Mouse (Mus musculus): ENCODE measurements around the gene Wdr44. TPM values are rescaled to one million over a fixed set of nuclear protein-coding genes. Genes with fewer than 3 reads are reported as not detected.

Gene Wdr44
- polyA plus RNA-seq, 1 experiment from 2014 or later = 6.2 TPM

DNA sequence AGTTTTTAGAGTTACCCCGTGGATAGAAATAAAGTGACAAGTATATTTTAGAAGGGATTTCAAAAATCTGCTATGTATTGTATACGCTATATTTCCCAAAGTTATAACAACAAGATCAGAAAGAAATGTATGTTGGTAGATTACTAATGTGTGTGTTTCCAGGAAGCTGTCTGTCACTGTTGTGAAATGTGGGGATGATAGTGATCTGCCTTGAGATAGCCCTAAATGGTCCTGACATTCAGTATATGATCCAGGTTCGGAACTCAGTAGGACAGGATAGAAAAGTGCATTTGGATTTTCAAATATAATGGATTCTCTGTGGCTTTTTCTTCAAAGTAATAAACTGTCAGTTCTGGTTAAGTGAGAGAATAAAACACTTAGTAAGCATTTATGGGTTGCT, 1.7 kb downstream of the Wdr44 start:
- Histone ChIP-seq H3K4me2 (no peak overlapping the region), H3K27me3 (ENCODE audit: control insufficient read depth, insufficient read depth, low read length) (no peaks in the 10 kb centered on the region), H3K9me3 (ENCODE audit: control insufficient read depth, low read length) (no peaks in the 10 kb centered on the region), H3K4me3 (ENCODE audit: low read depth, low read length) (no peak overlapping the region), H3K27ac (ENCODE audit: low read depth, low read length) (no peak overlapping the region), H3K4me1 (ENCODE audit: control insufficient read depth, insufficient read depth, low read length) (no peaks in the 10 kb centered on the region), H3K9ac (ENCODE audit: low read length) (no peak overlapping the region), H3K36me3 (ENCODE audit: control insufficient read depth, insufficient read depth, low read length) (no peaks in the 10 kb centered on the region)
- WGBS = 84% methylated on average over 3 of the region's 3 CpGs
- DNase-seq (ENCODE audit: low spot score, missing footprints) = no peak
- ATAC-seq (ENCODE audit: low FRiP score) = no peak

DNA sequence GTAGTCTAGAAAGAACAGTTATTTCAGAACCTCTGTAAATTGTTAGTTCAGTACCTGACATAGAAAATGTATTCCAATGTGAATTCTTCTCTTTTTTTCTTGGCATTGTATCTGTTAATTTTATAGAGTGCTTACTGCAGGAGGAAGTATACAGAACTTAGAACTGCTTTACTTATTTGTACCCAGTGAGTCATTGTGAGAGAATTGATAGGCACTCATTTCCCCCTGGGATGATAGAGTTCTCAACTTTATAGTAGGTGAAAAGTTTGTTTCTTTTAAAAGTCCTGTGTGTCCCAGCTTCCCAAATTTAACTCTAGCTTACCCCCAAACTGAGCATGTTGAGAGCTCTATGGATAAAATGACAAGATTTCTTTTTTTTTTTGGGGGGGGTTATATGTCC, 2.3 kb downstream of the Wdr44 start:
- Histone ChIP-seq H3K27me3 (ENCODE audit: control insufficient read depth, insufficient read depth, low read length) (no peaks in the 10 kb centered on the region), H3K9ac (ENCODE audit: low read length) (no peak overlapping the region), H3K4me2 (no peak overlapping the region), H3K9me3 (ENCODE audit: control insufficient read depth, low read length) (no peaks in the 10 kb centered on the region), H3K4me3 (ENCODE audit: low read depth, low read length) (no peak overlapping the region), H3K27ac (ENCODE audit: low read depth, low read length) (no peak overlapping the region), H3K36me3 (ENCODE audit: control insufficient read depth, insufficient read depth, low read length) (no peaks in the 10 kb centered on the region), H3K4me1 (ENCODE audit: control insufficient read depth, insufficient read depth, low read length) (no peaks in the 10 kb centered on the region)
- ATAC-seq (ENCODE audit: low FRiP score) = no peak
- no peak for DNase-seq (ENCODE audit: low spot score, missing footprints)

DNA sequence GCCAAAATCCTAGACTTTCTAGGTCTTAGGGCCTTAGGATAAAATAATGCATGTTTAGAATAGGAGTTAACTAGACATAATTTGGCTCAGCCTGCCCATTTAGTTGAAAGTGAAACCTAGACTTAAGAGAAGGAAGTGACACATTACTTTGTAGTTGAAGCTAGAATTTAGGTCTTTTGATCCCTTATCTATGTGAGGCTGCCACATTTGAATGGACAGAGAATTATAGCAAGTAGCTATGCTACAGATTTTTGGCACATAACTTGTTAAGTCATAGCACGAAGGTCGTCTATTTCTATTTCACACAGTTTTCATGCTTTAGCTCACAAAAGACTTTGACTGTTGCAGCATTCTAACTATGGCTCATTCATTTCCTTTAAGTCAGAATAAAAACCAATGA, 4.5 kb downstream of the Wdr44 start:
- WGBS = 86% methylated on average over 2 of the region's 2 CpGs
- ATAC-seq (ENCODE audit: low FRiP score) = no peak
- no peak for DNase-seq (ENCODE audit: low spot score, missing footprints)

DNA sequence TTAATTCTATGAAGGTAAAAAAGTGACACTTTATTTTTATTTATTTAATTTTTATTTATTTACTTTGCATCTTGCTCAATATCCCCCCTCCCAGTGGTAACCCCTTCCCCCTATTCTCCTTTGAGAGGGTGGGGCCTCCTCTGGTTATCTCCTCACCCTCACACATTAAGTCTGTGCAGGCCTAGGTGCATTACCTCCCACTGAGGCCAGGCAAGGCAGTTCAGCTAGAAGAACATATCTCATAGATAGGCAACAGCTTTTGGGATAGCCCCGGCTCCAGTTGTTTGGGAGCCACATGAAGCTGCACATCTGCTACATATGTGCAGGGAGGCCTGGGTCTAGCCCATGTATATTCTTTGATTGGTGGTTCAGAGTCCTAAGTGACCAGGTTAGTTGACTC, 6.2 kb downstream of the Wdr44 start:
- Histone ChIP-seq H3K4me2 (no peak overlapping the region), H3K9me3 (ENCODE audit: control insufficient read depth, low read length) (no peaks in the 10 kb centered on the region), H3K4me3 (ENCODE audit: low read depth, low read length) (no peak overlapping the region), H3K4me1 (ENCODE audit: control insufficient read depth, insufficient read depth, low read length) (no peaks in the 10 kb centered on the region), H3K27ac (ENCODE audit: low read depth, low read length) (no peak overlapping the region), H3K9ac (ENCODE audit: low read length) (no peak overlapping the region), H3K36me3 (ENCODE audit: control insufficient read depth, insufficient read depth, low read length) (no peaks in the 10 kb centered on the region), H3K27me3 (ENCODE audit: control insufficient read depth, insufficient read depth, low read length) (no peaks in the 10 kb centered on the region)
- ATAC-seq (ENCODE audit: low FRiP score) (no peak), DNase-seq (ENCODE audit: low spot score, missing footprints) (no peak)
- WGBS = 89% methylated on average over 1 of the region's 1 CpGs

More for the DNA sequence above, 4.5 kb downstream of the Wdr44 start:
- no peak overlapping the region for H3K4me2 ChIP-seq
- H3K9ac ChIP-seq (ENCODE audit: low read length) = no peak overlapping the region
- no peaks in the 10 kb centered on the region for H3K27me3 ChIP-seq (ENCODE audit: control insufficient read depth, insufficient read depth, low read length)
- no peaks in the 10 kb centered on the region for H3K9me3 ChIP-seq (ENCODE audit: control insufficient read depth, low read length)
- no peaks in the 10 kb centered on the region for H3K36me3 ChIP-seq (ENCODE audit: control insufficient read depth, insufficient read depth, low read length)
- H3K4me3 ChIP-seq (ENCODE audit: low read depth, low read length) = no peak overlapping the region
- no peaks in the 10 kb centered on the region for H3K4me1 ChIP-seq (ENCODE audit: control insufficient read depth, insufficient read depth, low read length)
- H3K27ac ChIP-seq (ENCODE audit: low read depth, low read length) = no peak overlapping the region

DNA sequence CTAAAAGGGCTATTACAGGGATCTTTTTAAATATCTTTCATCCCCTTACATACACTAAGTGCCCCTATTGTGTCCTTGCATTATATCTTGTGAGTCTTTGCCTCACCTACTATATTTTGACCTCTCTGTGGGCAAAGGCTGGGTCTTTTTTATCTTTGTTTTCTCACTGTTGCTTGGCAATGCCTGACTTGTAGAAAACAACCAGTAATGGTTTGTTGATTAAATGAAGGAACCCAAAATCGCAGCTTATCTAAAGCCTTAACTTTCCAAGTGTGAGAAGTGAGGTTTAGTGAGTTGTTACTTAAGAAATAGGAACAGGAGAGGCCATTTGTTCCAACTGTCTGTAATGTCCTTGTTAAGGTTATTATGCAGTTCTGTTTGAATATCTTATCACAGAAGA, 24.4 kb downstream of the Wdr44 start:
- 77% methylated on average over 1 of the region's 1 CpGs for WGBS
- DNase-seq (ENCODE audit: low spot score, missing footprints) = no peak
- H3K4me2 ChIP-seq = no peak overlapping the region
- H3K9ac ChIP-seq (ENCODE audit: low read length) = no peak overlapping the region
- H3K4me1 ChIP-seq (ENCODE audit: control insufficient read depth, insufficient read depth, low read length) = no peaks in the 10 kb centered on the region
- no peak overlapping the region for H3K4me3 ChIP-seq (ENCODE audit: low read depth, low read length)
- no peaks in the 10 kb centered on the region for H3K36me3 ChIP-seq (ENCODE audit: control insufficient read depth, insufficient read depth, low read length)
- H3K9me3 ChIP-seq (ENCODE audit: control insufficient read depth, low read length) = no peaks in the 10 kb centered on the region
- H3K27me3 ChIP-seq (ENCODE audit: control insufficient read depth, insufficient read depth, low read length) = no peaks in the 10 kb centered on the region
- H3K27ac ChIP-seq (ENCODE audit: low read depth, low read length) = no peak overlapping the region
- ATAC-seq (ENCODE audit: low FRiP score) = no peak

DNA sequence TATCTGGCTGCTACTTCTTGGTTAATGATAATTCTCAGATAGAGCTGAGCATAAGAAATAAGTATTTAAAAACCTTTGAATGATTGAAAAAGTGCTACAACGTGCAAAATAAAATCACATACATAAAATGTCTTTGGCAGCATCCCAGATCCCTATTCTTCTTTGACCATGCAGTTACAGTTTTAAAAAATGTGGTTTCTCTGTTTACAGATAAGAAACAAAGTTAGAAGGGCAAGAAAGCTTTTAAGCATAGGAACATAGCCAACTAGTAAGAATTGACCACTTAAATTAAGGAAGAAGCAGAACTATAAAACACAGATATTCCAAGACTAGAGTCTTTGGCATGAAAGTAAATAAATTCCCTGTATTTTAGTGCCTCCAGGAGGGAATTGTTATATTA, 34.6 kb downstream of the Wdr44 start:
- Histone ChIP-seq H3K9me3 (ENCODE audit: control insufficient read depth, low read length) (no peaks in the 10 kb centered on the region), H3K4me1 (ENCODE audit: control insufficient read depth, insufficient read depth, low read length) (no peaks in the 10 kb centered on the region), H3K36me3 (ENCODE audit: control insufficient read depth, insufficient read depth, low read length) (no peaks in the 10 kb centered on the region), H3K27ac (ENCODE audit: low read depth, low read length) (no peak overlapping the region), H3K4me3 (ENCODE audit: low read depth, low read length) (no peak overlapping the region), H3K9ac (ENCODE audit: low read length) (no peak overlapping the region), H3K4me2 (no peak overlapping the region), H3K27me3 (ENCODE audit: control insufficient read depth, insufficient read depth, low read length) (no peaks in the 10 kb centered on the region)
- 76% methylated on average over 1 of the region's 1 CpGs for WGBS
- DNase-seq (ENCODE audit: low spot score, missing footprints) (no peak), ATAC-seq (ENCODE audit: low FRiP score) (no peak)

DNA sequence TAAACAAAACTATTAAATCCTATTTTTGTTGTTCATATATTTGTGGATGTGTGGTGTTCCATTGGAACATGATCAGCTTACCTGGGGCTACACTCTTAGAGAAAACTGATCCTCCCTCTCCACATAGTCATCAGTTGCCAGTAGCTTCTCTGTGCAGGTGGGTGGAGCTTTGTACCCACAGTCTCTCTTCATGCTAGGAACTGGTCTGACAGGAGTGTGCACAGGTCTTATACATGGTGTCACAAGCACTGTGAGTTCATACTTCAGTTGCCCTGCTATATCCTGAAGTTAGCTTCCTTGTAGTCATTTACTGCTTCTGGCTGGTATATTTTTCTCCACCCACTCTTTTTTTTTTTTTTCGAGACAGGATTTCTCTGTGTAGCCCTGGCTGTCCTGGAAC, 61.8 kb downstream of the Wdr44 start:
- no peak overlapping the region for H3K27ac ChIP-seq (ENCODE audit: low read depth, low read length)
- no peak overlapping the region for H3K9ac ChIP-seq (ENCODE audit: low read length)
- ATAC-seq (ENCODE audit: low FRiP score) (no peak), DNase-seq (ENCODE audit: low spot score, missing footprints) (no peak)
- H3K36me3 ChIP-seq (ENCODE audit: control insufficient read depth, insufficient read depth, low read length) = no peaks in the 10 kb centered on the region
- WGBS = 54% methylated on average over 1 of the region's 1 CpGs
- no peak overlapping the region for H3K4me3 ChIP-seq (ENCODE audit: low read depth, low read length)
- H3K4me2 ChIP-seq = no peak overlapping the region
- H3K27me3 ChIP-seq (ENCODE audit: control insufficient read depth, insufficient read depth, low read length) = no peaks in the 10 kb centered on the region
- no peaks in the 10 kb centered on the region for H3K9me3 ChIP-seq (ENCODE audit: control insufficient read depth, low read length)
- H3K4me1 ChIP-seq (ENCODE audit: control insufficient read depth, insufficient read depth, low read length) = no peaks in the 10 kb centered on the region

DNA sequence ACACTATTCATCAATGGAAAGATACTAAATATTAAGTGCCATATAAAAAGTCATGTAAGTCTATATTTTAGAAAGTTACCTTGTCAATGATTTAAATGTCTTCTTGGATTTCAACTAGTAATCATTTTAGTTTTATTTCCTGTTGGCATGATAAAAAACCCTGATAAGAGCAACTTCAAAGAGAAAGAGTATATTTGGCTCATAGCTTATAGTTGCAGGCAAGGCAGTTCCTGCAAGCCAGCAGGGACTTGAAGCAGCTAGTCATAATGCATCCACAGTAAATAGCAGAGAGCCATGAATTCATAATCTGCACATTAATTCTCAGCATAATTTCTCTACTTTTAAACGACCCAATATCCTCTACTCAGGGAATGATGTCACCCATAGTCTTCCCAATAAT, 75.0 kb downstream of the Wdr44 start:
- DNase-seq (ENCODE audit: low spot score, missing footprints) (no peak), ATAC-seq (ENCODE audit: low FRiP score) (no peak)
- no peaks in the 10 kb centered on the region for H3K36me3 ChIP-seq (ENCODE audit: control insufficient read depth, insufficient read depth, low read length)
- no peak overlapping the region for H3K27ac ChIP-seq (ENCODE audit: low read depth, low read length)
- WGBS = 69% methylated on average over 1 of the region's 1 CpGs
- no peaks in the 10 kb centered on the region for H3K4me1 ChIP-seq (ENCODE audit: control insufficient read depth, insufficient read depth, low read length)
- no peaks in the 10 kb centered on the region for H3K9me3 ChIP-seq (ENCODE audit: control insufficient read depth, low read length)
- no peak overlapping the region for H3K9ac ChIP-seq (ENCODE audit: low read length)
- H3K4me3 ChIP-seq (ENCODE audit: low read depth, low read length) = no peak overlapping the region
- H3K27me3 ChIP-seq (ENCODE audit: control insufficient read depth, insufficient read depth, low read length) = no peaks in the 10 kb centered on the region
- no peak overlapping the region for H3K4me2 ChIP-seq

DNA sequence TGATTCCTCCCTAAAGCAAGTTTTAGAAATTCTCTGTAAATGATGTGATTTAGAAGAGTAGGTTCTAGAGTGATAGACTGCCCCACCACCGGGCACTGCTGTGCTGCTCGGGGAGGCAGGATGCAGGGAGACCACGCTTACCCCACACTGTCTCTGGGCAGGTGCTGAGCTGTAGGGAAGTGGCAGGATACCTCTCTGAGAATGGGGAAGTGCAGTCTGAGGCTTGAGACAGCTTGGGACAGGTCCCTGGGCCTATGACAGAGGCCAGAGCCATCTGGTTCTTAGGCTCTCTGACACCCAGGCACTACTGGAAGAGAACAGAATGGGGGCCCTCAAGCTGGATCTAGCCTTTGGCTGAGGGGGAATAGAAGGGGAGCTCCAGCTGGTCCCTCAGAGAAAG, 114.3 kb downstream of the Wdr44 start:
- WGBS = 85% methylated on average over 3 of the region's 3 CpGs
- Histone ChIP-seq H3K4me2 (no peak overlapping the region), H3K27me3 (ENCODE audit: control insufficient read depth, insufficient read depth, low read length) (no peaks in the 10 kb centered on the region), H3K36me3 (ENCODE audit: control insufficient read depth, insufficient read depth, low read length) (no peaks in the 10 kb centered on the region), H3K4me3 (ENCODE audit: low read depth, low read length) (no peak overlapping the region), H3K9me3 (ENCODE audit: control insufficient read depth, low read length) (no peaks in the 10 kb centered on the region), H3K27ac (ENCODE audit: low read depth, low read length) (no peak overlapping the region), H3K4me1 (ENCODE audit: control insufficient read depth, insufficient read depth, low read length) (no peaks in the 10 kb centered on the region), H3K9ac (ENCODE audit: low read length) (no peak overlapping the region)
- ATAC-seq (ENCODE audit: low FRiP score) (no peak), DNase-seq (ENCODE audit: low spot score, missing footprints) (no peak)

DNA sequence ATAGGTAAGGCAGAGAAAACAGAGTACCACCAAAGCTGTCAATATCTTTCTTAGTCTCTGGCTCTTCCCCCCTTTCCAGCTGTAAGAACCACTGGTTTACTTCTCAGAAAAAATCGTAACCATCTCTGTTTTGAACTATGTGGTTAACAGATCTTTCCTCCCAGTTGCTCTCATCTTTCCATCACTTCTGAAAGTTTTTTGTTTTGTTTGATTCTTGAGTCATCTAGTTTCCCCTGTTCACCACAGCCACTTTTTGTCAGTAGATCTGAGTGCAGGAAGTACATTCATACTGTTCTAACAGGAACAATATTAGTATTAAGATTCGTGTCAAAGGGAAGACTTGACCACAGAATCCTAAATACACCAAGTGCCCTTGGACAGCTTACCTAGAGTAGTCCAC, 117.5 kb downstream of the Wdr44 start:
- H3K9ac ChIP-seq (ENCODE audit: low read length) = no peak overlapping the region
- no peak overlapping the region for H3K4me2 ChIP-seq
- H3K4me3 ChIP-seq (ENCODE audit: low read depth, low read length) = no peak overlapping the region
- no peaks in the 10 kb centered on the region for H3K4me1 ChIP-seq (ENCODE audit: control insufficient read depth, insufficient read depth, low read length)
- ATAC-seq (ENCODE audit: low FRiP score) (no peak), DNase-seq (ENCODE audit: low spot score, missing footprints) (no peak)
- WGBS = 80% methylated on average over 2 of the region's 2 CpGs
- H3K9me3 ChIP-seq (ENCODE audit: control insufficient read depth, low read length) = no peaks in the 10 kb centered on the region
- H3K27ac ChIP-seq (ENCODE audit: low read depth, low read length) = no peak overlapping the region
- no peaks in the 10 kb centered on the region for H3K36me3 ChIP-seq (ENCODE audit: control insufficient read depth, insufficient read depth, low read length)
- no peaks in the 10 kb centered on the region for H3K27me3 ChIP-seq (ENCODE audit: control insufficient read depth, insufficient read depth, low read length)
